Mouse (Mus musculus): ENCODE data around the gene Ddah2. TPM values are rescaled to one million over a fixed set of nuclear protein-coding genes. Genes with fewer than 3 reads are reported as not detected.
A peak's percentile ranks its signal among the peaks of the same experiment; 100 is the strongest.

Ddah2 gene
- total and polyA plus RNA-seq, 2 experiments from 2014 or later, result 97.1 to 128 TPM

- ATAC-seq (ENCODE audit: insufficient read depth, low read depth) (no peak), DNase-seq (ENCODE audit: low spot score) (no peak)
- Histone ChIP-seq H3K9ac (replicated peaks; ENCODE audit: low read depth, low read length) (no peak within 1 kb of the TSS), H3K4me1 (ENCODE audit: control insufficient read depth, insufficient read depth) (peaks cover 10% of the 10 kb centered on the region), H3K4me3 (ENCODE audit: low read depth, low read length) (peak within 1 kb of the TSS; percentile 28), H3K36me3 (replicated peaks; ENCODE audit: control insufficient read depth, insufficient read depth, low read length) (peaks cover 16% of the 10 kb centered on the region), H3K27me3 (ENCODE audit: control insufficient read depth, insufficient read depth, low read length) (peaks cover 44% of the 10 kb centered on the region), H3K4me2 (ENCODE audit: low read depth, low read length) (peak within 1 kb of the TSS; percentile 53), H3K9me3 (replicated peaks; ENCODE audit: control insufficient read depth, low read length) (no peaks in the 10 kb centered on the region), H3K27ac (ENCODE audit: low read depth) (no peak within 1 kb of the TSS)
- WGBS, result 51% methylated on average over 10 of the region's 10 CpGs
- TF ChIP-seq EP300 (IDR thresholded peaks at IDR 0.05; ENCODE audit: low read depth), result no peak
- TF ChIP-seq CTCF (IDR thresholded peaks at IDR 0.05; ENCODE audit: low read depth), result no peak
Measured at GRCm38 (mm10) chr17:35066084-35066483, 7.2 kb downstream of the Ddah2 start, which contains the start of gene Mpig6b. Gene Mpig6b, minus strand, starts transcription at chr17:35066184.

GRCm38 (mm10) chr17:35068213-35068914 lies 9.5 kb downstream of the Ddah2 start:
- no peaks in the 10 kb centered on the region for H3K36me3 ChIP-seq (replicated peaks; ENCODE audit: control insufficient read depth, insufficient read depth, low read length)
- H3K4me3 ChIP-seq (ENCODE audit: low read depth, low read length), result no peak overlapping the region
- H3K4me1 ChIP-seq (ENCODE audit: control insufficient read depth, insufficient read depth), result peaks cover 10% of the 10 kb centered on the region
- DNase-seq (ENCODE audit: low spot score) (no peak), ATAC-seq (ENCODE audit: insufficient read depth, low read depth) (no peak)
- H3K9me3 ChIP-seq (replicated peaks; ENCODE audit: control insufficient read depth, low read length), result no peaks in the 10 kb centered on the region
- WGBS, result 69% methylated on average over 17 of the region's 17 CpGs
- no peak overlapping the region for H3K27ac ChIP-seq (ENCODE audit: low read depth)
- peaks cover 44% of the 10 kb centered on the region for H3K27me3 ChIP-seq (ENCODE audit: control insufficient read depth, insufficient read depth, low read length)
- H3K9ac ChIP-seq (replicated peaks; ENCODE audit: low read depth, low read length), result no peak overlapping the region
- TF ChIP-seq CTCF (IDR thresholded peaks at IDR 0.05; ENCODE audit: low read depth) (no peak), EP300 (IDR thresholded peaks at IDR 0.05; ENCODE audit: low read depth) (no peak)
- no peak overlapping the region for H3K4me2 ChIP-seq (ENCODE audit: low read depth, low read length)

DNA sequence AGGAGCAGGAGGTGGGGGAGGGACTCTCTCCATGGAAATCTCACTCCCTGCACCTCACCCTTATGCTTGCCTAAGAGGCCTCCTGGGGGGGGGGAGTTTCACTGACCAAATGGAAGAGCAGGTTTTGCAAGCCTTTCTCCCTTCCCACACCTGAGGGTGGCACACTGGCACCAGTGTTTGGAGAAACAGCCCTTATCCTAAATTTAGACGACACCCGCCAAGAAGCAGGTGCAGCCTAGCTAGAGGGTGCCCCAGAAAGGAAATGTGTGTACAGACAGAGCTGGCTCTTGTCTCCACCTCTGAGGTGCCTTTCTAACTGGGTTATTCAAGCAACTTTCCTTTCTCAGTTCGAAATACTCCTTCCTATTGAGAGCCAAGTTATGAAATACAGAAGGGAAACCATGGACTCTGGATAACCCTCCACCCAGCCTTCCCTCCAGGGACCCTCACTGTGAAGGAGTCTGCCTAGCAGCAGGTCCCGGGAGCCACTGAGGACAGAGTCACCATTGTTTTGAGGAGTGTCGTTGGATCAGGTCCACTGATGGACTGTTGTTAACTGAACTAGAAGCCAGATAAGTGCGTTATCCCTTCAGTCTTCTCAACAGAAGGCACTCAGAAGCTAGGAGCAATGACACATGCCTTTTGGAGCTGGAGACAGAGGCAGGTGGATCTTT lies 11.9 kb downstream of the Ddah2 start:
- TF ChIP-seq CTCF (IDR thresholded peaks at IDR 0.05; ENCODE audit: low read depth) (no peak), EP300 (IDR thresholded peaks at IDR 0.05; ENCODE audit: low read depth) (no peak)
- Histone ChIP-seq H3K36me3 (replicated peaks; ENCODE audit: control insufficient read depth, insufficient read depth, low read length) (no peaks in the 10 kb centered on the region), H3K27me3 (ENCODE audit: control insufficient read depth, insufficient read depth, low read length) (peaks cover 24% of the 10 kb centered on the region), H3K9ac (replicated peaks; ENCODE audit: low read depth, low read length) (no peak overlapping the region), H3K4me2 (ENCODE audit: low read depth, low read length) (no peak overlapping the region), H3K9me3 (replicated peaks; ENCODE audit: control insufficient read depth, low read length) (no peaks in the 10 kb centered on the region), H3K4me1 (ENCODE audit: control insufficient read depth, insufficient read depth) (peaks cover under 1% of the 10 kb centered on the region; the same call in 1 of the 2 replicates), H3K27ac (ENCODE audit: low read depth) (peak overlapping the region; percentile 2; the same call in 1 of the 2 replicates), H3K4me3 (ENCODE audit: low read depth, low read length) (no peak overlapping the region)
- ATAC-seq (ENCODE audit: insufficient read depth, low read depth) (no peak), DNase-seq (ENCODE audit: low spot score) (no peak)
- 33% methylated on average over 6 of the region's 6 CpGs for WGBS

DNA sequence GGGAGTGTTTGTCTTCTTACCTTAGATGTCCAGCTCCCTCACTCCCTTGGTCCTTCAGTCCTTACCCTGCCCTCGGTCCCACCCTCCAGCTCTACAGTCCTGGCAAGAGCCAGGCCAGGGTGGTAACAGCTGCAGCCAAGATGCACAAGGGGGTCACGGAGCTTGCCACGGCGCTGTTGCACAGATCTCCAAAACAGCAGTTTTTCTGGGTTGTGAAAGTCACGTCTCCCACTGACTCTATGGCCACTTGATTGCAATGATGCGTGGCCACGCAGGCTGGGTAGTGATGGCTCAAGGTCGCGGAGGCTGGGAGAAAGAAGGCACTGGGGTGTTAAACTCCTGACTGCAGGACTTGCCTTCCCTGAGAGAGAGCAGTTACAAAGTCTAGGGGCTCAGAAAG lies 12.6 kb downstream of the Ddah2 start:
- TF ChIP-seq CTCF (IDR thresholded peaks at IDR 0.05; ENCODE audit: low read depth) (no peak), EP300 (IDR thresholded peaks at IDR 0.05; ENCODE audit: low read depth) (no peak)
- H3K4me3 ChIP-seq (ENCODE audit: low read depth, low read length), result no peak overlapping the region
- no peak overlapping the region for H3K27ac ChIP-seq (ENCODE audit: low read depth)
- H3K4me2 ChIP-seq (ENCODE audit: low read depth, low read length), result no peak overlapping the region
- H3K9me3 ChIP-seq (replicated peaks; ENCODE audit: control insufficient read depth, low read length), result no peaks in the 10 kb centered on the region
- WGBS, result 79% methylated on average over 9 of the region's 9 CpGs
- H3K36me3 ChIP-seq (replicated peaks; ENCODE audit: control insufficient read depth, insufficient read depth, low read length), result no peaks in the 10 kb centered on the region
- peaks cover 17% of the 10 kb centered on the region for H3K27me3 ChIP-seq (ENCODE audit: control insufficient read depth, insufficient read depth, low read length)
- no peak overlapping the region for H3K9ac ChIP-seq (replicated peaks; ENCODE audit: low read depth, low read length)
- H3K4me1 ChIP-seq (ENCODE audit: control insufficient read depth, insufficient read depth), result no peaks in the 10 kb centered on the region
- no peak for DNase-seq (ENCODE audit: low spot score)
- ATAC-seq (ENCODE audit: insufficient read depth, low read depth), result no peak

- TF ChIP-seq CTCF (IDR thresholded peaks at IDR 0.05; ENCODE audit: low read depth), result no peak
- TF ChIP-seq EP300 (IDR thresholded peaks at IDR 0.05; ENCODE audit: low read depth), result no peak
- ATAC-seq (ENCODE audit: insufficient read depth, low read depth) (no peak), DNase-seq (ENCODE audit: low spot score) (no peak)
- Histone ChIP-seq H3K9me3 (replicated peaks; ENCODE audit: control insufficient read depth, low read length) (no peaks in the 10 kb centered on the region), H3K36me3 (replicated peaks; ENCODE audit: control insufficient read depth, insufficient read depth, low read length) (no peaks in the 10 kb centered on the region), H3K9ac (replicated peaks; ENCODE audit: low read depth, low read length) (no peak overlapping the region), H3K4me3 (ENCODE audit: low read depth, low read length) (no peak overlapping the region), H3K27me3 (ENCODE audit: control insufficient read depth, insufficient read depth, low read length) (no peaks in the 10 kb centered on the region; the same call in none of the 2 replicates), H3K4me1 (ENCODE audit: control insufficient read depth, insufficient read depth) (peaks cover 9% of the 10 kb centered on the region; the same call in 1 of the 2 replicates), H3K27ac (ENCODE audit: low read depth) (no peak overlapping the region), H3K4me2 (ENCODE audit: low read depth, low read length) (no peak overlapping the region)
- 48% methylated on average over 17 of the region's 17 CpGs for WGBS
Measured at GRCm38 (mm10) chr17:35074097-35074496, 15.3 kb downstream of the Ddah2 start.

All from heart, postnatal 0 days (tissue).